Comparison of ENCODE assay signal across 19 mouse cellular contexts in the genomic region with DNA sequence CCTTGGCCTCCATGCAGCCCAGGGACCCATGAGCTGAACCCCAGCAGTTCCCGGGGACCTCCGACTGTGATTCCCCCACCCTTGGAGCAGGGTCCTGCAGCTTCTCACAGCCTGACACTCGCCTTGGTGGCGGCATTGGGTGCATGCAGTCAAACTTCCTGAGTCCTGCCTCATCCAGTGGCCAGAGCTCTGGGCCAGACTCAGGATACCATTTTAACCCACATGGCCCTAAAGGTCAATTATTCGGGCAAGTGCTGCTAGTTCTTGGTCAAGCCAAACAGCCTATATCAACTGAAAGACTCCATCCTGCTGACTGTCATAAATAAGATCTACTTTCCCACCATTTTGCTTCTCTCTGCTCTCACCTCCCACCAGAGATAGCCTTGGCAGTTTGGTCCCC.
"Had no signal": no experiment of that assay in that cellular context is flagged by ENCODE, and none has a peak within 500 bp of the region (broad histone marks: within the 10 kb centered on the region; RNA-seq: fewer than 3 reads in every experiment).

No protein-coding gene starts in this region.

- H3K4me1 ChIP-seq: liver, embryonic 12.5 days; midbrain, embryonic 15.5 days; neural tube, embryonic 13.5 days; neural tube, embryonic 15.5 days had no signal

- H3K9ac ChIP-seq: liver, embryonic 12.5 days; liver, embryonic 14.5 days; lung, embryonic 14.5 days; midbrain, embryonic 15.5 days; neural tube, embryonic 13.5 days; neural tube, embryonic 15.5 days had no signal

- H3K27ac ChIP-seq: liver, embryonic 12.5 days; liver, embryonic 14.5 days; midbrain, embryonic 15.5 days; neural tube, embryonic 13.5 days; neural tube, embryonic 15.5 days had no signal

- H3K4me2 ChIP-seq: liver, embryonic 12.5 days; lung, embryonic 14.5 days; midbrain, embryonic 11.5 days; midbrain, embryonic 15.5 days; neural tube, embryonic 13.5 days; neural tube, embryonic 15.5 days had no signal

- H3K9me3 ChIP-seq: liver, embryonic 12.5 days; midbrain, embryonic 15.5 days; neural tube, embryonic 13.5 days; neural tube, embryonic 15.5 days had no signal

- H3K36me3 ChIP-seq: liver, embryonic 12.5 days; midbrain, embryonic 15.5 days; neural tube, embryonic 13.5 days; neural tube, embryonic 15.5 days had no signal

- DNase-seq: lung, adult 18-20 months; lung, embryonic 14.5 days; lung, postnatal 10 days; lung, postnatal 4 days; retina, postnatal 1 day; right cerebral cortex, adult 18-20 months; right cerebral cortex, postnatal 25 days; right cerebral cortex, postnatal 4 days; spleen, adult 18-20 months; thymus, adult 18-20 months; thymus, postnatal 14 days; thymus, postnatal 36 days had no signal

- H3K4me3 ChIP-seq: liver, embryonic 12.5 days; midbrain, embryonic 15.5 days; myocyte; neural tube, embryonic 13.5 days; neural tube, embryonic 15.5 days had no signal

- H3K27me3 ChIP-seq: liver, embryonic 12.5 days; midbrain, embryonic 15.5 days; neural tube, embryonic 13.5 days; neural tube, embryonic 15.5 days had no signal

- ATAC-seq: liver, embryonic 12.5 days; midbrain, embryonic 15.5 days had no signal
